Comparison of ENCODE assay signal across 8 mouse cellular contexts in genomic region chr6:118561745-118562609, GRCm38 (mm10). TPM values are rescaled to one million over a fixed set of nuclear protein-coding genes. Genes with fewer than 3 reads are reported as not detected.
DNase-seq lines count a peak whose midpoint lies in the region; ATAC-seq and TF ChIP-seq lines count a peak whose summit lies in the region.

TSS of gene Ankrd26 (minus strand) at chr6:118562226.

- 0 out of 2 replicates have a peak within 1 kb of the TSS, but pooled peaks have one; percentile 9 for H3K27ac ChIP-seq in ES-E14 (ENCODE audit: insufficient read depth, low read depth, low read length, poor library complexity, severe bottlenecking)
- H3K27ac ChIP-seq in forebrain, embryonic 15.5 days (replicated peaks) = peak within 1 kb of the TSS; percentile 79

- no peaks in the 10 kb centered on the region; the same call in 1 of the 2 replicates for H3K36me3 ChIP-seq in ES-E14 (ENCODE audit: control insufficient read depth, insufficient read depth, low read length, poor library complexity, severe bottlenecking)
- peaks cover 14% of the 10 kb centered on the region for H3K36me3 ChIP-seq in forebrain, embryonic 15.5 days

- WGBS in forebrain, embryonic 15.5 days = 5% methylated on average over 54 of the region's 54 CpGs
- WGBS in lung, adult 2 months = 1% methylated on average over 54 of the region's 54 CpGs

- intact Hi-C loops in heart, postnatal 25 days (cut with DNase I) = no loop called here

- H3K27me3 ChIP-seq in forebrain, embryonic 15.5 days = no peaks in the 10 kb centered on the region

- in situ Hi-C loops in ES-E14 (cut with MboI; ENCODE audit: low sequenced_read_pairs in 2 of 2, unreplicated experiment in 2 of 2) = no loop called here

- peak; percentile 98 for ATAC-seq in forebrain, embryonic 15.5 days (replicated peaks)
- ATAC-seq in neutrophil, adult 5-6 weeks (ENCODE audit: extremely low read depth, insufficient number of reproducible peaks, low FRiP score, poor library complexity, severe bottlenecking) = peak; percentile 80; the same call in 1 of the 2 replicates

- peak within 1 kb of the TSS; percentile 73 to 81 for H3K4me3 ChIP-seq in ES-E14 (ENCODE audit: insufficient read depth in 1 of 2, low read depth in 1 of 2, low read length in 2 of 2, poor library complexity in 1 of 2, severe bottlenecking in 1 of 2)
- peak within 1 kb of the TSS; percentile 75 for H3K4me3 ChIP-seq in forebrain, embryonic 15.5 days
- H3K4me3 ChIP-seq in lung, adult 2 months (replicated peaks; ENCODE audit: extremely low read depth, low read depth, low read length) = peak within 1 kb of the TSS; percentile 82

- H3K9me3 ChIP-seq in ES-E14 (ENCODE audit: control insufficient read depth, insufficient read depth, low read depth, low read length) = no peaks in the 10 kb centered on the region
- H3K9me3 ChIP-seq in forebrain, embryonic 15.5 days = no peaks in the 10 kb centered on the region

- peak; percentile 86 for DNase-seq in ES-E14 (ENCODE audit: low read depth, low spot score)
- peak; percentile 95 for DNase-seq in cerebellum, adult 11-12 months
- DNase-seq in heart, postnatal 25 days (ENCODE audit: low spot score) = peak; percentile 86
- peak; percentile 87 to 95 for DNase-seq in layer of hippocampus, adult 18-20 months (ENCODE audit: low spot score in 2 of 2)
- DNase-seq in lung, adult 2 months = peak; percentile 94
- DNase-seq in thymus, adult 18-20 months = peak; percentile 86 to 90

- H3K9ac ChIP-seq in ES-E14 (ENCODE audit: insufficient read depth, low read depth, low read length, poor library complexity, severe bottlenecking) = peak within 1 kb of the TSS; percentile 80
- H3K9ac ChIP-seq in forebrain, embryonic 15.5 days (replicated peaks) = peak within 1 kb of the TSS; percentile 71

- TF ChIP-seq POLR2A in lung, adult 2 months (IDR thresholded peaks at IDR 0.05; ENCODE audit: borderline replicate concordance, extremely low read depth, low read depth, low read length) = peak; percentile 80; the same call in 1 of the 2 replicates

- peak within 1 kb of the TSS; percentile 94 for H3K4me2 ChIP-seq in forebrain, embryonic 15.5 days (replicated peaks)

- peaks cover 0 to 5% of the 10 kb centered on the region in 2 experiments; a peak in 1 of 4 replicates for H3K4me1 ChIP-seq in ES-E14 (ENCODE audit: control insufficient read depth in 2 of 2, insufficient read depth in 2 of 2, low read length in 2 of 2, poor library complexity in 1 of 2)
- H3K4me1 ChIP-seq in forebrain, embryonic 15.5 days = peaks cover 35% of the 10 kb centered on the region
- peaks cover 11% of the 10 kb centered on the region for H3K4me1 ChIP-seq in lung, adult 2 months (ENCODE audit: control insufficient read depth, insufficient read depth, low read length)

- TF ChIP-seq CTCF in lung, adult 2 months (IDR thresholded peaks at IDR 0.05; ENCODE audit: insufficient read depth, low read length) = no peak

TF ChIP-seq in ES-E14, 5 proteins besides CTCF, POLR2A, EP300 and RAD21:
- no peak for TF ChIP-seq ZC3H11A (IDR thresholded peaks at IDR 0.05; ENCODE audit: borderline replicate concordance, low read depth, low read length)
- TF ChIP-seq CHD2 (IDR thresholded peaks at IDR 0.05; ENCODE audit: low read depth, low read length) = no peak
- no peak for TF ChIP-seq HCFC1 (IDR thresholded peaks at IDR 0.05; ENCODE audit: borderline replicate concordance, insufficient read depth, low read length)
- TF ChIP-seq ZNF384 (IDR thresholded peaks at IDR 0.05; ENCODE audit: low read depth, low read length) = no peak
- no peak for TF ChIP-seq MAFK (IDR thresholded peaks at IDR 0.05; ENCODE audit: insufficient read depth, low read depth, low read length)

RNA-seq across cellular contexts. Expression of gene Ankrd26, which starts in this region (rescaled TPM):
- 14.1 and 15.4 TPM in 2 replicates for total RNA-seq in ES-E14 (2012; rRNA removed)
- 20.3 and 25.2 TPM in 2 replicates for polyA plus RNA-seq in forebrain, embryonic 15.5 days (2015; fragmentation: Nextera tagmentation; extraction: Ambion mirVana)
- 1 to 10 TPM; 1.9 to 2.0 TPM for total RNA-seq in heart, postnatal 25 days (2021)
- total RNA-seq in layer of hippocampus, adult 18-20 months (2021) = 10 to 100 TPM; 10.1 to 10.2 TPM
- 0.59 and 1.2 TPM in 2 replicates for polyA plus RNA-seq in lung, adult 2 months (2012; rRNA removed)
- total RNA-seq in neutrophil, adult 5-6 weeks (2017) = 11.2 and 11.9 TPM in 2 replicates

Comparison
In these comparisons a context has a peak if more than half of its experiments do, and no peak if none do; other contexts are left out.
1. Peak in every context shown above with its lines: DNase-seq, ATAC-seq, H3K4me3 ChIP-seq and H3K27ac ChIP-seq.